Mouse (Mus musculus) G1E-ER4 (cell line): Measurements from ENCODE around the gene Serpina3j. TPM values are rescaled to one million over a fixed set of nuclear protein-coding genes. Genes with fewer than 3 reads are reported as not detected.

Experiments used
- GATA1 ChIP-seq: IDR thresholded peaks from one replicate; pipeline ENCODE4 v1.8.0; 2012; ENCODE audit warnings: low read length, inconsistent platforms
- polyA plus RNA-seq: library from polyadenylated mRNA; stranded (reverse); fragments of >175 nt; gene quantifications from 2 replicates; pipeline ENCODE4 v1.2.3, GENCODE M21; 2012

Serpina3j gene
- polyA plus RNA-seq, 1 experiment = not detected

- TF ChIP-seq GATA1 = no peak
Measured at GRCm38 (mm10) chr12:104356006-104356405, 41.7 kb downstream of the Serpina3j start.

GRCm38 (mm10) chr12:104369986-104370385, 55.6 kb downstream of the Serpina3j start:
- TF ChIP-seq GATA1 = no peak

Other genes starting within 250 kb of the Serpina3j start
- not detected in 2 replicates for gene Serpina5, start 213.4 kb upstream of the Serpina3j start, polyA plus RNA-seq
- not detected in 2 replicates for gene Serpina3a, start 201.8 kb upstream of the Serpina3j start, polyA plus RNA-seq
- not detected in 2 replicates for gene Serpina3b, start 186.6 kb upstream of the Serpina3j start, polyA plus RNA-seq
- not detected in 2 replicates for gene Serpina3c, start 160.7 kb upstream of the Serpina3j start, polyA plus RNA-seq
- gene Serpina3f, start 100.0 kb upstream of the Serpina3j start, polyA plus RNA-seq = not detected in 2 replicates
- not detected in 2 replicates for gene Serpina3g, start 78.3 kb upstream of the Serpina3j start, polyA plus RNA-seq
- gene Serpina3i, start 51.4 kb upstream of the Serpina3j start, polyA plus RNA-seq = not detected in 2 replicates
- gene Serpina3k, start 23.9 kb downstream of the Serpina3j start, polyA plus RNA-seq = not detected in 2 replicates
- not detected in 2 replicates for gene Serpina3m, start 23.9 kb downstream of the Serpina3j start, polyA plus RNA-seq
- gene Serpina3n, start 92.2 kb downstream of the Serpina3j start, polyA plus RNA-seq = not detected in 2 replicates
- gene Gsc, start 158.8 kb downstream of the Serpina3j start, polyA plus RNA-seq = not detected in 2 replicates